Mouse (Mus musculus) midbrain, embryonic 14.5 days (tissue): ENCODE results near the gene Rnd2. TPM values are rescaled to one million over a fixed set of nuclear protein-coding genes. Genes with fewer than 3 reads are reported as not detected.

ENCODE experiments used
- ATAC-seq: fragments of 200-750 bp; cut with Nextera tagmentation; 2 replicates; pipeline ENCODE4 v1.8.0; 2017; ENCODE audit warnings: moderate number of reproducible peaks, moderate library complexity; ENCODE audit not compliant: low FRiP score, low TSS enrichment
- DNase-seq: peaks from one replicate; pipeline ENCODE4 v3.0.0-alpha.2; 2015
- H3K27ac ChIP-seq: fragments of 300-500 bp; sonication (generic); replicated peaks from 2 replicates; pipeline ENCODE4 v1.5.1; 2014; ENCODE audit warnings: mild to moderate bottlenecking, low read depth, low read length, moderate library complexity
- H3K27me3 ChIP-seq: fragments of 300-500 bp; sonication (generic); 2 replicates; pipeline ENCODE4 v1.6.1; 2014; ENCODE audit warnings: low read length, control low read depth, mixed read lengths; ENCODE audit not compliant: control insufficient read depth, insufficient read depth
- H3K36me3 ChIP-seq: fragments of 300-500 bp; sonication (generic); 2 replicates; pipeline ENCODE4 v1.6.1; 2014; ENCODE audit warnings: low read length, control low read depth; ENCODE audit not compliant: control insufficient read depth, insufficient read depth
- H3K4me1 ChIP-seq: fragments of 300-500 bp; sonication (generic); 2 replicates; pipeline ENCODE4 v1.6.1; 2014; ENCODE audit warnings: mild to moderate bottlenecking, antibody characterized with exemption, low read length, control low read depth; ENCODE audit not compliant: control insufficient read depth, insufficient read depth
- H3K4me2 ChIP-seq: fragments of 300-500 bp; sonication (generic); 2 replicates; pipeline ENCODE4 v1.6.1; 2014; ENCODE audit warnings: mild to moderate bottlenecking, low read length, moderate library complexity
- H3K4me3 ChIP-seq: fragments of 300-500 bp; sonication (generic); replicated peaks from 2 replicates; pipeline ENCODE4 v1.5.1; 2014; ENCODE audit warnings: low read depth, low read length
- H3K9ac ChIP-seq: fragments of 300-500 bp; sonication (generic); replicated peaks from 2 replicates; pipeline ENCODE4 v1.6.1; 2014; ENCODE audit warnings: mild to moderate bottlenecking, low read length, moderate library complexity
- H3K9me3 ChIP-seq: fragments of 300-500 bp; sonication (generic); 2 replicates; pipeline ENCODE4 v1.6.1; 2016; ENCODE audit warnings: low read length, control low read depth, mixed read lengths; ENCODE audit not compliant: control insufficient read depth
- WGBS: fragments of 180-500 bp; shearing (Covaris S2); extraction: QIAGEN DNeasy Blood & Tissue Kit; methylation state at CpG from one replicate; pipeline ENCODE4 v1.1.7; 2014; 5-methylcytosine and 5-hydroxymethylcytosine counted together
- polyA plus RNA-seq: library from polyadenylated mRNA; unstranded; fragments of >200 nt; fragmentation: Nextera tagmentation; extraction: Ambion mirVana; gene quantifications from 2 replicates; pipeline ENCODE4 v1.2.1, GENCODE M21; 2014

Gene Rnd2
- polyA plus RNA-seq: 58.6 and 72.6 TPM in 2 replicates

DNA sequence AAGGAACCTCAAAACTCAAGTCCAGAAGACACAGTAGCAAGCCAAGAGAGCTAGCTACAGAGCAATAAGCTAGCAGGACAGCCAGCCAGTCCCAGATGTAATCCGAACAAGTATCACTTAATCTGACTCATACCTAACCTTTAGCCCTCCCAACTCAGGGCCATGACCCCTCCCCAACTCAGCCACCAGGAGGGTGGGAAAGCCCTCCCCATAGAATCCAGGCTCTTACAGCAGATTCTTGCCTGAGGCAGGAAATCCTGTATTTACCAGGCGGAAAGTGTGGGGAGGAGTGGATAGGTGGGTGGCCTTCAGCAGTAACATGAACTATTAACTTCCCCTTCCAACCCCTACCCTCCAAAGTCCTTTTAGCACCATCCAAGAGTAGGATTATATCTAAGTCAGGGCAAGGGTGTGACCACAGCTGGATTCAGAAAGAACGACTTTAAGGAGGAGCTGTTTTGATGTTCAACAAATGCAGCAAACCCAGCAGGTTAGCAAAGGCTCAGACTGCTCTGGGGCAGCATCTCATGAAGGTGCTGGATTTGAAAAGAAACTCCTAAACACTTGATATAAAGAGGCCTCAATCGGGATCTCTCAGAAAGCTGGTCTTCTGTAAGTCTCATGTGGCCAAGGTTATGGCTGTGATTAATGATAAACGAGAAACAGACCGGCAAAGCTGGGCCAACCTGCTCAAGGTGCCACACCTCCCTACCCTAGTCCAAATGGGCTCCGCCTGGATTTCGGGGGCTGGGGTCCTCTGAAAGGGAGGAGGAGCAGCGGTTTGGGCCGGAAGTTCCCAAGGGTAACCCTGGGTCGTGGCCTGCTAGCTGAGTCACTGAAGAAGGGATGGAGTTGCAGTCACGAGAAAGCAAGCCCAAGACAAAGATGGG lies at the start of gene Rnd2:
Gene Rnd2 (plus strand): TSS at position 789 of the 890 bp plus-strand sequence.
- peak within 1 kb of the TSS; percentile 76 for H3K4me2 ChIP-seq
- H3K27ac ChIP-seq: peak within 1 kb of the TSS; percentile 91
- H3K27me3 ChIP-seq: no peaks in the 10 kb centered on the region
- peaks cover 35% of the 10 kb centered on the region for H3K36me3 ChIP-seq
- WGBS: 17% methylated on average over 12 of the region's 12 CpGs
- no peaks in the 10 kb centered on the region for H3K9me3 ChIP-seq
- H3K9ac ChIP-seq: peak within 1 kb of the TSS; percentile 90
- H3K4me1 ChIP-seq: peaks cover 45% of the 10 kb centered on the region
- ATAC-seq (no peak), DNase-seq (no peak)
- H3K4me3 ChIP-seq: peak within 1 kb of the TSS; percentile 98

DNA sequence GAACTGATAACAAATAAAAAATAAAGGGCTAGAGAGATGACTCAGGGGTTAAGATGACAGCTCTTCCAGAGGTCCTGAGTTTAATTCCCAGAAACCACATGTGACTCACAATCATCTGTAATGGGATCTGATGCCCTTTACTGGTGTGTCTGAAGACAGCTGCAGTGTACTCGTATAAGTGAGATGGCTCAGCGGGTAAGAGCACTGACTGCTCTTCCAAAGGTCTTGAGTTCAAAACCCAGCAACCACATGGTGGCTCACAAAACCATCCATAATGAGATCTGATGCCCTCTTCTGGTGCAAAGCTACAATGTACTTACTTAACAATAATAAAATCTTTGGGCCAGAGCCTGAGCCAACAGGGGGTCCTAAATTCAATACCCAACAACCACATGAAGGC lies 49.5 kb upstream of the Rnd2 start:
- WGBS: 88% methylated on average over 2 of the region's 2 CpGs

DNA sequence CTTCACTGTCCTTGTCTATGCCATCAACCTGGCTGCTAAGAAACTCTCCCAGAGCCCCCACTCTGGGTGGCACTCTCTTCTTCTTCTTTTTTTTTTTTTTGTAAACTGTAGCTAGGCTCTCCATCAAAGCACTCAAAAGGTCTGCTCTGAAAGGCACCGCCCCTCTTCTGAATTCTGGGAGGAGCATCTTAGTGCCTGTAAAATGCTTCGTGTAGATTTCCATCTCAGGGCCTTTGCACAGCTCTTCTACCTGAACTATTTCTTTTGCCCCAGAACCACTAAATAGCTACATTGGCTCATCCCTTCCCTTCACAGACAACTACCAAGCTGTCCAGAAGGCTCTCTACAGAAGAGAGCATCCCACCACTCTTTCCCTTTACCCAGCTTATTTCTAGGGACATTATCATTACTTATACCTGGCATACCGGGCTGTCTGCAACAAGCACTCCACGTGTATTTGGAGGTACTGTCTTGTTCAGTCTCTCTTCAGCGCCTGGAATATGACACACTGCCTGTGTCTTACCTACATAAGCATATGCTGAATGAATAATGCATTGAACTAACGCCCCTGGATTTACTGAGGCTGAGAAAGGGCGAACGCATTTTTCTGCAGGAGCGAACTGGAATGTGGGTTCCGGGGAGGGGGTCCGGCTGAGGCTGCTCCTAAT lies 48.2 kb upstream of the Rnd2 start:
- Histone ChIP-seq H3K9me3 (no peaks in the 10 kb centered on the region), H3K27me3 (no peaks in the 10 kb centered on the region), H3K4me2 (peak overlapping the region; percentile 67), H3K36me3 (peaks cover 22% of the 10 kb centered on the region), H3K9ac (peak overlapping the region; percentile 81), H3K4me3 (peak overlapping the region; percentile 75), H3K27ac (peak overlapping the region; percentile 86), H3K4me1 (0 out of 2 replicates have a peak, but pooled peaks cover 6% of the 10 kb centered on the region)
- ATAC-seq: peak; percentile 34; the same call in 1 of the 2 replicates
- 3% methylated on average over 11 of the region's 11 CpGs for WGBS
- no peak for DNase-seq

More for the DNA sequence above, 49.5 kb upstream of the Rnd2 start:
- ATAC-seq: no peak
- no peak for DNase-seq
- H3K27ac ChIP-seq: no peak overlapping the region
- H3K36me3 ChIP-seq: peaks cover 34% of the 10 kb centered on the region
- 0 out of 2 replicates have a peak, but pooled peaks cover 6% of the 10 kb centered on the region for H3K4me1 ChIP-seq
- no peaks in the 10 kb centered on the region for H3K27me3 ChIP-seq
- H3K4me3 ChIP-seq: no peak overlapping the region
- no peak overlapping the region for H3K9ac ChIP-seq
- no peak overlapping the region for H3K4me2 ChIP-seq
- no peaks in the 10 kb centered on the region for H3K9me3 ChIP-seq

DNA sequence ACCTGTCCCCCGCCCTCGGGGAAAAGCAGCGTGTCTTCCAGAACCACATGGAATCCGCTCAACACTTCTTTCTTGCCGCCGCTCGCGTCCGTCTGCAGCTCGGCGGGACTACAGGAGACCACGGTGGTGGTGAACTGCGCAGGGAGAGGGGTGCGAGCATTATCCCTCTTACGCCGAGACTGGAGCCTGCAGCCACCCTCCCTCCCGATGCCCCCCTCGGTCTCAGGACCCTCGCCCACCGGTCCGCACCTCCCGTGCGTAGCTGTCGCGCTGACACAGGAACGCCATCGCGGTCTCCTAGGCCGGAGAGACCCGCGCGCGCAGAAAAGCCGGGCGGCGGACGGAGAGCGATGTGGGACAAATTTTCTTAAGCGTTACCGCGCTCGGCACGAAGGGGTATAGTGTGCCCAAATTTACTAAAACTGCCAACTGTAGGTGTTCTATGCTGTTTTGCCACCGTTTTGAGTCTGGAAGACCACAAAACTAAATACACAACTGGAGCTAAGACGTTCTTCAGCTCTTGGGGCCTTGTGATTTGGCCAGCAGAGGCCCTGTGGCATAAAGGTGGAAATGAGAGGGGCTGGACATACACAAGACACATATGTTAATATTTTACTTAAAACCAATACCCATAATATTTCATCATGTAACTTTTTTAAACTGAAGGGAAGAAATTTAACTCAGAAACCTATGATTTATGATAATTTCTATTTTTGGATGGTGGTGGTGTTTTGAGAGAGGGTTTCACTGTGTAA lies 47.5 kb upstream of the Rnd2 start, which contains the start of gene Aarsd1:
Gene Aarsd1 (minus strand): TSS at position 515 of the 755 bp plus-strand sequence.
- under 1% methylated on average over 45 of the region's 45 CpGs for WGBS
- ATAC-seq (peak; percentile 76; the same call in 1 of the 2 replicates), DNase-seq (peak; percentile 94)
- no peaks in the 10 kb centered on the region for H3K9me3 ChIP-seq
- H3K4me2 ChIP-seq: peak within 1 kb of the TSS; percentile 67
- 0 out of 2 replicates have a peak, but pooled peaks cover 6% of the 10 kb centered on the region for H3K4me1 ChIP-seq
- H3K4me3 ChIP-seq: peak within 1 kb of the TSS; percentile 75
- no peaks in the 10 kb centered on the region for H3K27me3 ChIP-seq
- peaks cover 14% of the 10 kb centered on the region for H3K36me3 ChIP-seq
- peak within 1 kb of the TSS; percentile 86 for H3K27ac ChIP-seq
- H3K9ac ChIP-seq: peak within 1 kb of the TSS; percentile 81

DNA sequence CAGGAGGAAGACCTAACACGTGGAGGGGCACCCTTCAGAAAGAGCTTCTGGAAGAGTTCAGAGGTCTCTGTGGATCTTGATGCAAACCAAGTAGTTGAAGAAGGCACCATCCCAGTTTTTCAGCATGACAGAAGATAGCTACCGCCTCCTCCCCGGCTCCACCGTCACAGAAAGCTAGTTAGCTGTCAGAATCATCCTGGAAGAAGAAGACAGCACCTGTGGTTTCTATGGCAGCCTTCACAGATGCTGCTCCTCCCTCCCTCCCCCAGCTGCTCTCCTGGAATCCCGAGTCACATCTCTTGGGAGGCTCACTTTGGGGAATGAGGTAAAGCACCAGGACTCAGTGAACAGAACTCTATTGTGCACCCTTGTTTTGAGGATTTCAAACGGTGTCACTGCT lies 45.8 kb upstream of the Rnd2 start:
- Histone ChIP-seq H3K36me3 (no peaks in the 10 kb centered on the region), H3K9ac (no peak overlapping the region), H3K4me1 (peaks cover 7% of the 10 kb centered on the region; the same call in 1 of the 2 replicates), H3K9me3 (no peaks in the 10 kb centered on the region), H3K4me2 (no peak overlapping the region), H3K27me3 (no peaks in the 10 kb centered on the region), H3K4me3 (no peak overlapping the region), H3K27ac (no peak overlapping the region)
- ATAC-seq (no peak), DNase-seq (no peak)
- 42% methylated on average over 6 of the region's 6 CpGs for WGBS

DNA sequence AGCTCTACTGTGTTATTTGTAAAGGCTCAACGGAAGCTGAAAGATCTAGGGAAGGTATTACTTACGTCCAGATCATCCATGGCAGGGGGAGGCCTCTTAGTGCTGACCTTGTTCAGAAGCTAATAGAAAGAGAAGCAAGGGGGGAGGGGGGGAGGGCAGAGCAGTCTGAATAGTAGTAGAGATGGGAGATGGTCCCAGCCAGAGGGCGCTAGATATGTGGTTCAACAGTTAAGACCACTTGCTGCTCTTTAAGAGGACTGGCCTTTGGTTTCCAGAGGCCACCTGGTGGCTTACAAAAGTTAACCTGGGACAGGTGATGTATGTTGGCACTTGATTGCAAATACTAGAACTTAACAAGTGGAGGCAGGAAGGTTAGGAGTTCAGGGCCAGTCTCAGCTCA lies 45.2 kb upstream of the Rnd2 start:
- DNase-seq (peak; percentile 21), ATAC-seq (no peak)
- Histone ChIP-seq H3K27ac (no peak overlapping the region), H3K36me3 (no peaks in the 10 kb centered on the region), H3K4me1 (peaks cover 13% of the 10 kb centered on the region; the same call in 1 of the 2 replicates), H3K4me2 (no peak overlapping the region), H3K27me3 (no peaks in the 10 kb centered on the region), H3K4me3 (no peak overlapping the region), H3K9ac (no peak overlapping the region), H3K9me3 (no peaks in the 10 kb centered on the region)
- WGBS: 25% methylated on average over 3 of the region's 3 CpGs

DNA sequence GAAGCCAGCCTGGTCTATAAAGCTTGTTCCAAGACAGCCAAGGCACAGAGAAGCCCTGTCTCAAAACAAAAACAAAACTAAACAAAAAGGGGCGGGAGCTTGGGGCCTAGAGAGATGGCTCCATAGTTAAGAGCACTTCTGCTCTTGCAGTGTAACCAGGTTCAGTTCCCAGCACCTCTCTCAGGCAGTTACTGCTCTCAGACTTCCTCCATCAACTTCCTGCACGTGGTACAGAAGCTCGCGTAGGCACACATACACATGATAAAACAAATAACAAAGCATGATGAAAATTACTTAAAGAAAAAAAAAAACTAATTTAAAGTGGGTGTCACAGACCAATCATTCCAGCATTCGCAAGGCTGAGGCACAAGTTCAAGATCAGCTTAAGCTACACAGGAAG lies 44.7 kb upstream of the Rnd2 start:
- Histone ChIP-seq H3K36me3 (no peaks in the 10 kb centered on the region), H3K9me3 (no peaks in the 10 kb centered on the region), H3K4me3 (no peak overlapping the region), H3K4me1 (peaks cover 13% of the 10 kb centered on the region; the same call in 1 of the 2 replicates), H3K4me2 (no peak overlapping the region), H3K9ac (no peak overlapping the region), H3K27me3 (no peaks in the 10 kb centered on the region), H3K27ac (no peak overlapping the region)
- ATAC-seq (no peak), DNase-seq (no peak)
- WGBS: 93% methylated on average over 5 of the region's 5 CpGs
